Mouse (Mus musculus): ENCODE data around the gene Shank2.

The Shank2 gene

DNA sequence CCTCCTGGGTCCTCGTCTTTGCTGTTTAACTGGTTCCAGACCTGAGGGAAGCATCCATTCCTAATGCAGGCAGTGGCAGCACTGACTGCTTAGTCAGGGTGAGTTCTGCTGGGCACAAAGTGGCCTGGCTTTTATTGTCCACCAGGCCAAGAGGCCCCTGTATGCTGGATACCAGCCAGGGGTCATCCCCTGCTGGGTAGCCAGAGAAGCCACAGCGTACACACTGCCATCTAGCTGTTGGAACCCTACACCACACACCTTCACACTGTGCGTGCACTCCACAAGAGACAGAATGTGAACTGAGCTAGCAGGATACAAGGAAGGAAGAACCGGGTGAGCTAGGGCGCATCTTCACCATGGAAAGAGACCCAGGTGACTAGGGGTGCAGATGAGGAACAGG is 233.1 kb downstream of the Shank2 start:
- peak in 1 of 2 experiments; percentile 17 for DNase-seq

DNA sequence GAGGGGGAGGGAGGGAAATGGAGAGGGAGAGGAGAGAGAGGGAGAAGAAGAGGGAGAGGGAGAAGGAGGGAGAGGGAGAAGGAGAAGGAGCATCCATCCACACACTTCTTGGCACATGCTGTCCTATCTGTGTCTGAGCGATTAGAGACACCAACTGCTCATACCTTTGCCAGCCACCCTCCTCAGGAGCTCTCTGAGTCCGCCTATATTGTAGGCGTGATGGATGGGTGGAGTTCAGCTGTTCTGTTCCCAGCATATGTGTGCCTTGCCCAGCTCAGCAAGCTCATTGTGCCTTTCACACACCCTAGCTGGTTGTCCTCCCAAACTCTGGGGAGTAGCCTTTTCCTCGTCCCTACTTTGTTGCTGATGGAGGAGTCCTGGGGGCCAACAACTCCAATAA is 233.8 kb downstream of the Shank2 start:
- DNase-seq: no peak

DNA sequence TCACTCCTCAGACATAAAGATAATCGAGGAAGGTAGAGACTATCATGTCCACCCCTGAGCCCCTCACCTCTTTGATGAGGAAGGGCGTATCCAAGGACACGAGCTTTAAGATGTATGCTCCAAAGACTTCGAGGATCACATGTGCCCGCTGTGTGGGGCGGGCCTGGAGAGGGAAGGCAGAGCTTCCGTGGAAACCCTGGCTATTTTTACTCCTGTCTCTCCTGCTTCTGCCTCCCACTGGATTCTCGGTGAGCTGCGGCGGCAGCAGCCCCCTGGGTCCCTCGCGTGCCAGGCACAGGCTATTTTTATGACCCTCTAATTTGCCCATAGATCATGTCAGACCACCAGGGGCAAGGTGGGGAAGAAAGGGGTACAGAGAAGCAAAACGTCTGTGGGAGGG is 235.1 kb downstream of the Shank2 start:
- no peak for DNase-seq

DNA sequence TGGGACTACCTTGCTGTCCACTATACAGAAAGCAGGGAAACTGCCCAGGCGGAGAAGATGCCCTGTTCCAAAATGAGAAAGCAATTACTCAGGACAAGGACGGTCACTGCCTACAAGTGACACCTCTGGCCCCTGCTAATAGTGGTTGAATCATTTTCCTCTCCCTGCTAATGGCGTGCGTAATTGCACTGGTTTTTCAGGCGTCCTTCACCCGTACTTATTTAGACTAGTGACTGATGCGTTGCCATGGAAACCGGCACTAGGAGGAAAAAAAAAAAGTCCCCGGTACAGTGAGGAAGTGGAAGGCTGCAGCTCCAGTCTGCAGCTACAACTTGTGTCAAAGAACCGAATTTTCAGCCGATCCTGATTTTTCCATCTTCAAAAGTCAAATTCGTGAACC is 236.7 kb downstream of the Shank2 start:
- no peak for DNase-seq

DNA sequence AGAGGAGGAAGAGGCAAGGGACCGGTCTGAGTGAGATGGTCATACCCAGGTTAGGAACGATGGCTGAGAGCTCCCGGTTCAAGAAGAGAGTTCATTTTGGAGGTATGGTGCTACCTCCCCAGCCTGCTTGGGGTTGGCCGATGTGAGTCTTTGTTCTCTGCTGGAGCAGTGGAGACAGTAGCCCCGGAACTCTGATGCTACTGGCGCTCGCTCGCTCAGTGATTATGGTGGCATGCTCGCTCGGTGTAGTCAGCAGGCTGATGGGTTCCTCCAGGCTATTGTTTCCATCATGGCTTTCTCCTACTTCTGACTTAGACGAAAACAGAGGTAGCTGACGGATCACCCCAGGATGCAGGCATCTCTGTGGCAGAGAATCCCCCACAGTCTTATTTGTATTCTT is 237.3 kb downstream of the Shank2 start:
- DNase-seq: no peak

DNA sequence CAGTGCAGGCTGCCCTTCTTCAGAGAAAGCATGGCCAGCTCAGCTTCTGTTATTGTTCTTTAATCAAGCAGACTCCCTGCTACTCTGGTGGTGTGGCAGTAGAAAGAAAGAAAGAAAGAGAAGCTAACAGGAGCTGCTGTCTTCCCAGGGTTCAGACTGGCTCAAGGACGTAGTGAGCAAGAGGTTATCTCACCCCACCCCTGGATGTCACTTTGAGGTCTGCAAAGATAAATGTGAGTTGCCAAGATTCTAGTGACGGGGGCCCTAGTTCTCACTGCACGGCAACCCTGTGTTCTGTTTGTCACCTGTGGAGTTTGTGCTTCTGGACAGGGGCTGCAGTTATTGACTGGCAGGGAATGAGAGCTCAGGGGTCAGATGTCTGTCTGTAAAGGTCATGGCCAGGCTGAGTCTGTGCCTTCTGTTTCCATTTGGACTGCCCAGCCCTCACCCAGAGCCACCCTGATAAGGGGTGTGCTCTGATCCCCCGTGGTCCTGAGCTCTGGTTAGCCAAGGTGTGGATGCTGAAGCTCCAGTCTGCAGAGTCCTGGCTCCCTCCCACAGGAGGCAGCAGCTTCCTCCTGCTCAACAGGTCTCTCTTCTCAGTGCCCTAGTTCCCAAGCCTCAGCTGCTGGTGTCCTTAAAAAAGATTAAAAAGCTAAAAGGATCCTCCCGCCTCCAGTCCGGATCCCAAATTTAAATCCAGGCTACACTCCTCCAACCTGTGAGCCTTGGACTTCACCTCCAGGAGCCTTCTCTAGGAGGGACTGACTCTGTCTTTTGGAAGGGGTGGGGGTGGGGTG is 238.0 kb downstream of the Shank2 start:
- no peak for DNase-seq

DNA sequence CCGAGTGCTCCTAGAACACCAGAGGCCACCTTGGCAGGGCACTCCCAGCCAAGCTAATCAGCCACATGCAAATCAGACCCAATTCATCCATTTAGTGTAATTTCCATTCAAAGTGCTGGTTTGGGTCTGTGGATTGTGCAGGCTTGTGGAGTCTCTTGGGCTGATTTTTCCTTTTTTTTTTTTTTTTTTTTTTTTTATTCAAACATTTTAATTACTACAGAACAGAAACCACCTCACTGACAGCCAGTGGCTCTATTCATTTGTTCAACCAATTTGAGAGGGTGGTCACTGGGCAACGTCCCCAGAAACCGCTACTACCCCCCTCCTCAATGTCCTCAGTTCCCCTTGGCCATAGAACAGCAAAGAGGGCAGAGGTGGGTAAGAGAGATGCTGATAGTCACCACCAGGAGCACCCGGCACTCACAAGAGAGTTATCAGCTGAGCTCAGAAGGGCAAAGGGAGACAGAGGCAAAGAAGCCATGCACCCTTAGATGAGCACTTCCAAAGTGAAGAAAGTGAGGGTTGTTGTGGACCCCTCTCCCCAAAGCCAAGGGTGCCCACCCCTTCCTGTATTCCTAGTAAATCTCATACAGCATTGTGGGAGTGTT is 239.1 kb downstream of the Shank2 start:
- DNase-seq: no peak

DNA sequence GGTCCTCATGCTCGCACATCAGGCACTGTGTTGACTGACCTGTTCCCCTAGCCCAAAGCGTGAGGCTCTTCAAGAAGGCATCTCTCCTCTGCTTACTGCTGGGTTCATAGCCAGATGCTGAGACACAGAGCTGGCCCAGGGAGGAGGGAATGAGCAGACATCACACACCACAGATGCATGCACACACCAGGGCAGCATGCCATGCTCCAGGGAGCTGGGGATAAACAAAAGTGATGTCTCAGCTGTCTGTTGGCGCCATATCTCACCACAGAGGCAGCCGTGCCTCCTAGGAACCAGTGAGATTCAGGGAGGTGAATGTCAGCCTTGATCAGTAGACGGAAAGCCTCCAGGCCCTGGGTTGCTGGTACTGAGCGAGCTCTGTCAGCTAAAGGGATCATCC is 242.5 kb downstream of the Shank2 start:
- no peak for DNase-seq

DNA sequence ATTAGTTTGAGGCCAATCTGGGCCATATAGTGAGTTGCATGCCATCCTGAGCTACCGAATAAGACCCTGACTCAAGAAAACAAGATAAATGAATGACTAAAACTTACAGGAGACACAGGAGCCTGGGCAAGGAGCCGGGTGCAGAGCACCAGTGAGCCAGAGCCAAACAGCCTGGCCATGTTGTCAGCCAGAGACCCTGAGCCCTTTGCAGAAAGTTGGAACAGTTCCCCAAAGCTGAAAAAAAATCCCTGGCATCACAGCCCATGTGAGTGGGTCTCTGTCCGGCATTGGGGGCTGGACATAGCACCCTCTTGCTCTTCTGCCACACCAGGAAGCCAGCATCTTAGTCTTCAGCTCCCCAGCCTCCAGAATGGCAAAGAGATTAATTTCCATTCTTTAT is 244.5 kb downstream of the Shank2 start:
- DNase-seq: no peak

DNA sequence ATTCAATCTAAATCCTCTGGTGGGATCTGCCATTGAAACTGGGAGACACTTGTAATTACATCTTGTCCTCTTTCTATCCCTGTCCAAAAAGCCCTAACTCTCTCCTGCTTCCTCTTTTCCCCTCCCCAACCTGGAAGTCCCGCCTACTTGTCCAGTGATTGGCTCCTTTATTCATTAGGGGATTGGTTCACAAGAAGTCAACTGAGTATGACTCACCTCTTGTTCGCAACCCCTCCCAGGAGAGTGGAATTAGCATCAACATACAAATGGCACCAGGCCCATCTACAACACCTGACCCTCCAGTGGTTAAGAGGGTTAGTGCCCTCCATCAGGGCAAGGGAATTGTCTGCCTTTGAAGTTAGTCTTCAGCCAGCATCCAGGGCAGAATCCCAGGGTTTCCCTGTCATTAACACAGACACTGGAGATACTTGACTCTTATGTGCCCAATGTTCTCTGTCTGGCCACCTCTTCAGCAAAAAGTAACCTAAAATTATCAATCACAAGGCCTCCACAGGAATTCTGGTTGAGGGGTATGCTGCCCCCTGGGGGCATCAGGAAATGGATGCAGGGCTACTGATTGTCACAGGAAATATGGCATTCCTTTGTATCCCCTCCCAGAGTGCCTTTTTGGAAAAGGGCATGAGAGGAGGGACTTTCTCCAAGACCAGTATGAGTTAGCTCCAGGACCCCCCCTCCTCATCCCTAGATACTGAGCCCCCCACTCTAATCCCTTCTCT is 247.1 kb downstream of the Shank2 start:
- no peak for DNase-seq

DNA sequence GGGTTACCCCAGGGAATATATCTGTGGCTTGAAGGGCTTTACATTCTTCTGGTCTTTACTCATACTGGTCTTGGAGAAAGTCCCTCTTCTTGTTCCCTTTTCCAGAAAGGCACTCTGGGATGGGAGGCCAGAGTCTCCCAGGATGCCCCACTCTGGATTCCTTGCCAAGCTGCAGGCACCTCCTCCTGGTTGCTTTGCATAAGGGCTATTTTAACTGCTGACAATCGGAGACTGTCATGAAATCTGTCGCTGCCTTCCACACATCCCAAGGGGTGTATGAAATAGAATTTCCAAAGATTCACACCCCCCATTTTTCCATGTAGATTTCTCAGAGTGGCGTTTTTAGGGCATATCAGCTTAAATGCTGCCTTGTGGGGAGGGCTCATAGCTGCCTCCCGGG is 249.1 kb downstream of the Shank2 start:
- no peak for DNase-seq

DNA sequence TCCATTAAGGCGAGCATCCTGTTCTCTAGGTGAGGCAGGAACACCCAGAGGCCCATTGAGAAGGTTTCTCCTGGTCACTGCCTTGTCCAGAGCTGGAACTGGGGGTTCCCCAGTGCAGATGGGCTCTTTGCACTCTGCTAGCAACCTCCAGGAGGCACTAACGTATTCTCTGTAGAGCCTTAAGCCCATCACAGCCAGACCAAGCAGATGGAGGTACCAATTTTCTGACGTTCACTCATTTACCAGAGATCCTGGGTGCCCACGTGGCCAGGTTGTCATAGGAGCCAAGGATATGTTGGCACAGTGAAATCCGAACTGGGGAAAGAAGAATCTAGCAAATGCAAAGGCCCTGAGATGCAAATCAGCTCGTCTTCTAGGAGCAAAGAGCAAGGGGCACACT is 249.5 kb downstream of the Shank2 start:
- no peak for DNase-seq

DNA sequence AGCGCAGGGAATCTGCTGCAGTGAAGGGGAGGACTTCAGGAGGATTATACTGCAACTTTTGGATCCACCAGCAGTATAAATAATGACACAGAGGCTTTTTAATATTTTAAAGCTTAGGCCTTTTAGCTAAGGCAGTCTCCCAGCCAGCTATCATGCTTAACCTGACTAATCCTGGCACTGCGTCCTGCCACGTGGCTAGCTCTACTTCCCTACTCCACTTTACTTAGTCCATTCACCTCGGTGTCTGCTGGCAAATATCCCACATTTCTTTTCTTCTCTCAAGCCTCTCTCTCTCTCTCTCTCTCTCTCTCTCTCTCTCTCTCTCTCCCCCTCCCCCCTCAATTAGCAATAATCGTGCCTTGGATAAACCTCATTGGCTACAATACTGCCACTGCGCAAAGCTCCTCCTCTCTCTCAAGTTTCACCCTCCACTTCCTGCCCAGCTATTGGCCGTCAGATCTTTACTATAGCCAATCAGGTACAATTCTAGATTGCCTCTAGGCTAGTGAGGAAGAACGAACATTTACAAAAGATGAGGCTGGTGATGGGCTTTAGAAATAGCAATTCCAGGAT is 253.0 kb downstream of the Shank2 start:
- DNase-seq: no peak

DNA sequence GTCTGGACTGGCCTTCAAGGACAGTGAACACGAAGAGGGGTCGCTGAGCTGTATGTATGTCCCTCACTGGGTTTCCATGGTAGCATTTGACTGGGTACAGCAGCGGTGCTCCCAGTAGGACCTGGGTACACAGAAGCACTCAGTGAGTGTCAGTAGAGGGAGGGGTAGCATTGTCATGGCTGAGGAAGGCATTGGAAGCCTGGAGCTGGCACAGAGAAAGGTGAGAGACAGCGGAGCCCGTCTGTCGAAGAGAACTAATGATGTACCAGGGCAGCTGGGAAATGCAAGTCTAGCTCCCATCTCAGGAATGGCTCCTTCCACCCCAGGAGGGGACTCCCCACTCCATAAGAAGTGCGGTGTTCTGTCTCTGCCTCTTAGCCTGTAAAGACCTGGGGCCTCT is 256.1 kb downstream of the Shank2 start:
- DNase-seq: no peak

DNA sequence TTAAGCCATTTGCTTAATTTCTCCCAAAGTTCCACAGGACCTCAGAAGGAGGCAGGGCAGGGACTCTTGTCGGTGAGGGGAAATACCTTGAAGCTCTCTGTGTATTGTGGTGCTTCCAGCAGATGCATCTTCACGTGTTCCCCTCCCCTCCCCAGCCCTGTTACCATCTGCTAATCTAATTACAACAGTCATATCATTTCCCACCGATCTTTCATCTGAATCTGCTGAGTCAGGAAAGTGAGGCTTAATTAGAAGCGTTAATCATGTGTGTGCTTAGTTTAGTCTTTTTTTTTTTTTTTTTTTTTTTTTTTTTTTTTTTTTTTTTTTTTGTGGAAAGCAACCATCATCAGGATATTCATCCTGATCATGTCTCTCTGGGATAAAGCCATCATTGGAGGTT is 256.6 kb downstream of the Shank2 start:
- DNase-seq: no peak

DNA sequence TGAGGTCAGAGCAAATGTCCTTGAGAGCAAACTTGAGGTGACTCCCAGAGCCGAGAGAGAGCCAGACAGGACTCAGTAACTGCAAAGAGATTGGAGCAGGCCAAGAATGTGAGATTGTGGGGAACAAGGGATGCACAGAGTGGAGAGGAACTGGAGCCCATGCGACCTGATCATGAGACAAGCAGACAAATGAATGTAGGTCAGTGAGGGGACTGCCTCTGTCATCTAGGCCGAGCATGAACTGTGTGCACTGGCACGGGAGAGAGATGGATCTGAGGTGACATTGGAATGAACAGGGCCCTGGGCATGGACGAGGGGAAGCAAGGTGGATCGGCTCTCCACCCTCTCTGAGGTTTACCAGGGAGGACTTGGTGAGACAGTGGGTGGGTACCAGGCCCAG is 260.9 kb downstream of the Shank2 start:
- DNase-seq: no peak

DNA sequence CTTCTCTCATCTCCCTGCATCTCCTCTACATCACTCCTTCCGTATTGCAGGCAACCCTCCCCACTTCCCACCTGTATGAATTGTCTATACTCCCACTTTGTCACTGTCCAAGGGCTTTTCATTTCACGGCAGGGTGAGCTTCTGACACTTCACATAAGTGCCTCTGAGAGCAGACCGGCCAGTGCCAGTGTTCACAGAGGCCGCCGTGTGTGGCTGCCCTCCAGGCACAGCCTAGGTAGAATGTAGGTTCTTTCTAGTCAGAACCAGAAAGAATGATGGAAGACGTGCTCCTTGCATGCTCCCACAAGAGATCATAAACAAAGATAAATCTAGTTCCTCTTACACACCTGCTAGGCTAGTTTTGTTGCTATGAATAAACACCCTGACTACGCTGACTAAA is 265.0 kb downstream of the Shank2 start:
- no peak for DNase-seq

DNA sequence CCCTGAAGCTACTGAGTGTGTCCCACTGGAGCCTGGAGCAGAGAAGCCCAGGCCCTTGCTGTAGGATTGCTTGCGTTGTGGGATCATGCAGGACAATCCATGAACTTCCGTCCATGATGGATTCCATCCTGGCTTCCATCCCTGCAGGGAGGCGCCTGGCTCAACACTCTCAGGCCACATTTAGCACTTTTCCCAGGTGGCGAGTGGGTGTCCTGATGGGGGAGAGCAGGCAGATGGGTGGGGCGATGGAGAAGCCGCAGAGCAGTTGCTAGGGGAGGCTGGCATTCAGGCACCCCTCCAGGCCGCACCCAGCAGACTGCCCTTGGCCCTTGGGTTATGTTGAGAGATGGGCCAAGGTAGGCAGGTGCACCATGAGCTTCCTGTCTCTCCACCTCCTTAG is 266.6 kb downstream of the Shank2 start:
- no peak for DNase-seq

DNA sequence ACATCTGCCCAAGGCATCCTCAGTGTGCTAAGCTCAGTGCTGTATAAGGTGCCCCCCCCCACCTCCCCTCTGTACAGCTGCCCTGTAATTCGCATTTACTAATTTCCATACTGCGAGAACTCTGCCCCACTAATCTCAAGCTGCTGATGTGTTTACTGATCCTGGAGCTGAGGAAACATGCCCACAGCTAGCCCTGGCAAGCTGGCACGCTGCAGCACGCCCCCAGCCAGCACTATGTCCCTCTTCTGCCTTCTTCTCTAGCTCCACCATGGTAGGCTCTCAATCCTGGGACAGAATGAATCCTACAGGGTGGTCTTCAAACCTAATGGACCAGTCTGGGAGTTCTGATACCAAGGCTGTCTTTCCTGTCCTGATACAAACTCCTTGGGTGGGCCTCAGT is 267.1 kb downstream of the Shank2 start:
- no peak for DNase-seq

DNA sequence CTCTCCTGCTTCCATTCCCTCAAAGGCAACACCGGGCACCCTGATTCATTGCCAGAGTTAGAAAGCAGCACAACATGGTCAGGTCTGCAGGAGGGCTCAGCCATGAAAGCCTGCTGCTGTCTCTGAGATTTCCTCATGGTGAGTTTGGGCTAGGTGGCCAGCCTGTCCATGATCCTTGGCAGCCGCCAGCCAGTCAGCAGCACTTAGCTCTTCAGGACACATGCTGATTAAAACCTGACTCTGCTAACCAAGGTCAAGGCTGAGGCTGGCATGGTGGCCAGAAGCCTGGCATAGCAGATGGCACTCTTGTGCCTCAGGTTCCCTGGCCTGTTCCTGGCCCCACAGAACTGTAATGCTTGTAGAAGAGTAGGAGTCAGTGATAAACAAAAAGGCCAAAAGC is 269.3 kb downstream of the Shank2 start:
- DNase-seq: peak; percentile 83 to 86

DNA sequence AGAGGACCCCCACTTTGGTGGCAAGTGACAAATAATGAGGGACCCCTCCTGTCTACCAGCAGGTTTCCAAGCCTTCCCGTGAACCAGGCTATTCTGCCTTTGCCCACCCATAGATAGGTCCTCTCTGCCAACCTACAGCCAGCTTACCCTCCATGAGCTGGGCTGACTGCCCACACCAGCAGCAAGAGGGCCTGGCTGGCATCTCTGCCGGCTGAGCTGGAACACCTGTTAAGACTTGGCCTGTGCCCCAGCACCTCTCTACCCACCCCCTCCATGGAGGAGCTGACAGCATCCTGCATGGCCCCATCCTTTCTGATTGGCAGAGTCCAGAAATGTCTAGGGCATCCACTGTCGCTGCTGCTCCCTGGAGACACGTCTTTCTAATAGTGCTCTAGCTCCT is 277.0 kb downstream of the Shank2 start:
- peak; percentile 54 to 65 for DNase-seq

DNA sequence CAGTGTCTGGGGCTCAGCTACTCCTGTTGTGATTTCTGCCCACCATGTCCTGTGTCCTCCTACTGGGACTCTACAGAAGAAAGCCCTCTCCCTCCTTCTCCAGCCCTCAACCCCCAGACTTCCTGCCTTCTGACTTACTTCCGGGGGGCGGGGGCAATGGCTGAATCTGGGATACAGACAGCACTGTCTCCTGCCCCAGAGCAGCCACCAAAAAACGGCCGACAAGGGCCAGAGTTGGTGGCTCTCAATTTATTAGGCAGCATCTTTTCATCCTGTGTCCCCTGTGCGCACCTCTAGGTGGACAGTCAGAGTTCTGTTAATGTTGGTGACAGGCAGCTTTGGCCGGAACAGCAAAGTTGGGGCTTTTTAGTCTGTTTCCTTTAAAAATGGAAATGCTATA is 282.0 kb downstream of the Shank2 start:
- DNase-seq: no peak

DNA sequence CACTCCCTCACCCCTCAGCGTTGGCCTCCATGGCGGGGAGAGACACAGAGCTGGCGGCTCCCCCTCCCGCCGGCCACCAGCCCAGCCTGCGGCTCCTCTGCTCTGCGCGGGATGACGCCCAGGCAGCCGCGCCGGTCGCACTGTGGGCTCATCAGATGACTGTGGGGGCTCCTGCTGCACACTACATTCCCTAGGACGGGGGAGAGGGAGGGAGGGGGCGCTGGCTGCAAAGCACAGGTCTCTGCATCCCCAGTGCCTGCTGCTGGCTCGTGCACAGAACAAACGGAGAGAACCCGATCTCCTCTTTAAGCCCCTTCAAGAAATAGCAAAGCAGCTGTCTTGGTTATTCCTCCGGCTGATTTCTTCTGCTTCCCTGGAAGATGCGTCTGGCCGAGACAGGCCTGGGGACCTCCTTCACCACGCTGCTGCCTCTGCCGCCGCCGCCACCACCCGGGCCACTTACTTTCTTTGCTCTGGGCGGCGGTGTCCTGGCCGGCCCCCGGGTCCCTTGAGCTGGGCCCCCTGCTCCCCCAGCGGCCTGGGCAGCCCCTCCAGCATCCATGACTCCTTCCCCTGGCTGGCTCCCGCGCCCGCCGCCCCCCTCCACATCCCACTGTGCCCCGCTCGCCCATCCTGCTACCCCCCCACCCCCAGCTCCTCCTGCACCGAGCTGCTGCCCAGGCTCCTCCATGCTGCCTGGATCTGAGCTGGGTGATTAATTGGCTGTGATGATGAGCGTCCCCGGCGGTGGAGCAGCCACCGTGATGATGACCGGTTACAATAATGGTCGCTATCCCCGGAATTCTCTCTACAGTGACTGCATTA is 282.7 kb downstream of the Shank2 start:
- peak; percentile 44 to 46 for DNase-seq
